Mouse (Mus musculus): Measurements from ENCODE around the gene Lpar1. TPM values are rescaled to one million over a fixed set of nuclear protein-coding genes. Genes with fewer than 3 reads are reported as not detected.

Lpar1 gene
- polyA plus RNA-seq, 1 experiment from 2014 or later, result 66.6 TPM

DNA sequence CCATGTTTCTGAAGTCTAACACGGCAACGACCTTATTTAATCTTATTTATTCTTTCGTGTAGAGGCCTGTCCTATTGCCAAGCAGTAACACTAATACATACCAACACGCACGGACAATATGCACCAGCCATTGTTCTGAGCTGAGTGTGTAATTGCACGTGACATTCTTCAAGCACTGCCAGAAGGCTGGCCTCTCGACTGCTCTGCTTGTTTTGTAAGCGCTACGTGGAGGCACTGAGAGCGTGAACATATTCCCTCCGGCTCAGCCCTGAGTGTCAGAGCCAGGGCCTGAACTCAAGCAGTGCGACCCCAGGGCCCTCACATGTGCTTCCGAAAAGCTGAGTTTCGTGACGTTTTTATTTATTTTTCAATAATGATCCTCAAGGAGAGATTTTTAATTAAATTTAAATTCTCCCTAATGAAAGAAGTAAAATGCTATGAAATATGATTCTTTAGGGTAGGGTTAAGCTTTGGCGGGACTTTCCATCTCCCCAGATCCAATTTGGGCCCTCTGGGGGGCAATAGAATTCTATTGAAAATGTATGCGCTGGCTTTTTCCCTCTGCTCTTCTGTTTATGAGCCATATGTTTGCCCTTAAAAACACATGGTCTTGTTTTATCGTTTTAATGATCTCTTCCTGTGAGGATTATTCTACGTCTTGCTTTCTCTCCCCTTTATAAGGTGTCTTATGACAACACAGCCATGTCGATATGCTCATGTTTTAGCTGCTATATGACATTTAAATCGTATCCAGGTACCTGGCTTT lies 52.5 kb downstream of the Lpar1 start:
- peaks cover 30% of the 10 kb centered on the region for H3K4me1 ChIP-seq
- no peaks in the 10 kb centered on the region for H3K27me3 ChIP-seq (replicated peaks)
- ATAC-seq (ENCODE audit: insufficient read depth, low FRiP score, low read depth), result no peak
- H3K9ac ChIP-seq, result no peak overlapping the region
- H3K36me3 ChIP-seq, result no peaks in the 10 kb centered on the region; the same call in 1 of the 2 replicates
- no peak overlapping the region for H3K4me3 ChIP-seq (replicated peaks)
- 76% methylated on average over 21 of the region's 21 CpGs for WGBS
- no peak overlapping the region for H3K4me2 ChIP-seq
- H3K27ac ChIP-seq, result peak overlapping the region; percentile 26; the same call in 1 of the 2 replicates
- H3K9me3 ChIP-seq, result no peaks in the 10 kb centered on the region

DNA sequence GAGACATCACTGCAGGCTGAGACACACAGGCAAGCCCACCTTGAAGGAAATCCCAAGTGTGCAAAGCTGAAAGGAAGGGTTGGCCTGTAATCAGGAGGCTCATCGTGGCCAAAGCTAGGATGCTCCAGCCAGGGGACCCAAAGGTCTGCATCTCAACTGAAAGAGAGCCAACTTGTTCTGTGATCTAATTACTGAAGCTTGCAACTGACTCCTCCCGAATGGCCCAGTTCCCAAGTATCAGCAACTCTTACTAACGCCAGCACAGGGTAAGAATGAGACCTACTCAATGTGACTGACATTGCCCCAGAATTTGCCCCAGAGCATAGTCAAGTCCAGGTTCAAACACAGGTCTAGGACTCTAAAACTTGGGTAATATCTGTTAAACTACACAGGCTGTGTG lies 53.9 kb downstream of the Lpar1 start:
- Histone ChIP-seq H3K27me3 (replicated peaks) (no peaks in the 10 kb centered on the region), H3K4me3 (replicated peaks) (no peak overlapping the region), H3K4me2 (no peak overlapping the region), H3K36me3 (no peaks in the 10 kb centered on the region; the same call in 1 of the 2 replicates), H3K27ac (peak overlapping the region; percentile 40), H3K4me1 (peaks cover 30% of the 10 kb centered on the region), H3K9ac (no peak overlapping the region), H3K9me3 (no peaks in the 10 kb centered on the region)
- WGBS, result 44% methylated on average over 3 of the region's 3 CpGs
- ATAC-seq (ENCODE audit: insufficient read depth, low FRiP score, low read depth), result no peak

DNA sequence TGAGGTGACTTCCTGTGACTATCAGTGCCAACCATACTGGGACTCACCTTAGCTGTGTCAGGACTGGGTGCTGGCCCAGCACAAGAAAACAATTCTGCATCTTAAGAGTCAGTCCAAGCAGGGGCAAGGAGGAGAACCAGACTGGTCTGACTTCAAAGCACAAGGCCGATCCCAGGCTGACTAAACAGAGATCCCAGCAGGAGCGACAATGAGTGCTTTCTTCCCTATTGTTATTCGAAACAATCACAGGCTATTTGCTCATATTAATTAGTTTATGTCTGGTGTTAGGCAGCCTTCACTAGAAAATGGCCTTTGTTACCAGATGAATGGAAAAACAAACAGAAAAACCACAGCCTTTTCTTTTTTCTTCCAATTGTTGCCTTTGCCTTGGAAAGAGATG lies 54.5 kb downstream of the Lpar1 start:
- no peaks in the 10 kb centered on the region for H3K36me3 ChIP-seq
- H3K9ac ChIP-seq, result no peak overlapping the region
- no peaks in the 10 kb centered on the region for H3K9me3 ChIP-seq
- H3K27ac ChIP-seq, result peak overlapping the region; percentile 40; the same call in 1 of the 2 replicates
- peaks cover 30% of the 10 kb centered on the region for H3K4me1 ChIP-seq
- ATAC-seq (ENCODE audit: insufficient read depth, low FRiP score, low read depth), result no peak
- H3K27me3 ChIP-seq (replicated peaks), result no peaks in the 10 kb centered on the region
- H3K4me2 ChIP-seq, result no peak overlapping the region
- 62% methylated on average over 3 of the region's 3 CpGs for WGBS
- H3K4me3 ChIP-seq (replicated peaks), result no peak overlapping the region

DNA sequence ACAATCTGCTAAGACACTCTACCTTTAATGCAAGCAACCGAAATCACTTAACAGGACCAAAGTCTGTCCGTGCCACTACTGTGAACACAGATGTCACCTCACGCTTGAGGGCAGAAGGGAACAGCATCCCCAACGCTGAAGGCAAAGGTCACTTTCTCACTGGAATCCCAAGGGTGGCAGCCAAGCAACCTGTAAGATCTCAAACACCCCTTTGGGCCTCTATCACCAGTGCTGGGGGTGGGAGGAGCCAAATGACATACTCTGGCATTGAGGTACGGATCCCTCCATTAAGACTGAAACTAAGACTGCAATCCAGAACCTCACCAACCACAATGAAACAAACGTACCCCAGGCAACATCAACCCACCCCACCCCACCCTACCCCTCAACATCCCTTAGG lies 55.0 kb downstream of the Lpar1 start:
- 52% methylated on average over 6 of the region's 6 CpGs for WGBS
- peak overlapping the region; percentile 57; the same call in 1 of the 2 replicates for H3K27ac ChIP-seq

DNA sequence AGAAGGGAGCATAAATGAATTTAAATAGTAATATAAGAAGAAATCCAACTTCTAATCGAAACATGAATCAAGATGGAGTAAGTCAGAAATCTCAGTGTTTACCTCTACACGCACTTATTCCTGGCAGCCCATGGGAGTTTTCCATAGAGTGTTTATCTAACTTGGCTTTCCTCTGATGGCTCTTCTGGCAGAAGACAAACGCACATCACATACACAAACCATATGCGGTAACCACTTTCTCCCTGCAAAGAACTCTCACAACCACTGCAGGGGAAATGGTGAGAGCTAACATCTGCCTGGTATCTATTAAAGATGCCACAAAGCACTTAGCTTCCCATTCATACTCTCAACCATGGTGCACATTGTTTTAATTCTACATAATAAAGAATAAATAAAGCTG lies 56.4 kb downstream of the Lpar1 start:
- Histone ChIP-seq H3K4me1 (peaks cover 30% of the 10 kb centered on the region), H3K36me3 (no peaks in the 10 kb centered on the region), H3K27ac (peak overlapping the region; percentile 78), H3K4me3 (replicated peaks) (no peak overlapping the region), H3K27me3 (replicated peaks) (no peaks in the 10 kb centered on the region), H3K4me2 (no peak overlapping the region), H3K9ac (no peak overlapping the region), H3K9me3 (no peaks in the 10 kb centered on the region)
- WGBS, result 43% methylated on average over 4 of the region's 4 CpGs
- ATAC-seq (ENCODE audit: insufficient read depth, low FRiP score, low read depth), result peak; percentile 67; the same call in 1 of the 2 replicates

More for the DNA sequence above, 55.0 kb downstream of the Lpar1 start:
- Histone ChIP-seq H3K9ac (no peak overlapping the region), H3K4me1 (peaks cover 30% of the 10 kb centered on the region), H3K4me2 (no peak overlapping the region), H3K9me3 (no peaks in the 10 kb centered on the region), H3K4me3 (replicated peaks) (no peak overlapping the region), H3K36me3 (no peaks in the 10 kb centered on the region), H3K27me3 (replicated peaks) (no peaks in the 10 kb centered on the region)
- ATAC-seq (ENCODE audit: insufficient read depth, low FRiP score, low read depth), result no peak

DNA sequence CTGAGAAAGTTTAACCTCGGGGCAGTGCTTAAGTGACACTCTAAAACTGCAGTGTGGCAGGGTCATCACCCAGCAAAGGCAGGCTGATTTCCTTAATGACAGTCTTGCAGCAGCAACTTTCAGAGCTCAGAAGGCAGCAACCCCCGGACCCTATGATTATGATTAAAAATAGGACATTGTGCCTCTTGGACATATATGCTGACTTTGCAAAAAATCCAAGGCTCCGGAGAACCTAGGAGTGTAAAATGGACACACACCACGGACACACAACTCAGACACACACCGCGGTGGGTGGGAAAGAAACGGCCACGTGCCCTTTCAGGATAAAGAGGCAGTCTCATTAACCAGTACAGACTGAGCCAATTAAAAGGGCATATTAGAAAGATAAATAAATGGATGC lies 57.0 kb downstream of the Lpar1 start:
- Histone ChIP-seq H3K4me3 (replicated peaks) (no peak overlapping the region), H3K27ac (peak overlapping the region; percentile 78), H3K36me3 (no peaks in the 10 kb centered on the region), H3K4me1 (peaks cover 32% of the 10 kb centered on the region), H3K9ac (no peak overlapping the region), H3K27me3 (replicated peaks) (no peaks in the 10 kb centered on the region), H3K4me2 (peak overlapping the region; percentile 37; the same call in 1 of the 2 replicates), H3K9me3 (no peaks in the 10 kb centered on the region)
- 40% methylated on average over 8 of the region's 8 CpGs for WGBS
- no peak for ATAC-seq (ENCODE audit: insufficient read depth, low FRiP score, low read depth)

DNA sequence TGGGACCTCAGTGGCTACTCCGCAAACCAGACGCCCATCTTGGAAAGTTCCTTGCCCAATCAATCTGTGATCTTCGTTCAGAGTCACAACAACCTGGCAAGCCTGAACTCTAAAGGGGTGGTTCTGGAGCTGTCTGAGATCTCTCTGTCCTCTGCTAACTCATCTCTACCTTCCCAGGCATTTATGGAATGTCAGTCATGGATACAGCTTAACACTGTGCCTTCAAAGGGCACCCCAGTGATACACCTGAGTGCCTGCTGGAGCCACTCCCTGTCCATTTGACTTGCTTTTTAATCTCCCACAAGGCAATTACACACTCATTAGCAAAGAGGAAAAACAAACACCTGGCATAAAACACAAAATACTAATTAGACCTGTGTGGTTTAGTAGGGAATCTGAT lies 62.0 kb downstream of the Lpar1 start:
- ATAC-seq (ENCODE audit: insufficient read depth, low FRiP score, low read depth), result no peak
- H3K9me3 ChIP-seq, result no peaks in the 10 kb centered on the region
- H3K4me1 ChIP-seq, result peaks cover 10% of the 10 kb centered on the region
- H3K4me3 ChIP-seq (replicated peaks), result no peak overlapping the region
- 0 out of 2 replicates have a peak, but pooled peaks cover under 1% of the 10 kb centered on the region for H3K36me3 ChIP-seq
- H3K27ac ChIP-seq, result peak overlapping the region; percentile 44; the same call in 1 of the 2 replicates
- no peaks in the 10 kb centered on the region for H3K27me3 ChIP-seq (replicated peaks)
- H3K4me2 ChIP-seq, result no peak overlapping the region; the same call in 1 of the 2 replicates
- H3K9ac ChIP-seq, result no peak overlapping the region
- 69% methylated on average over 3 of the region's 3 CpGs for WGBS

DNA sequence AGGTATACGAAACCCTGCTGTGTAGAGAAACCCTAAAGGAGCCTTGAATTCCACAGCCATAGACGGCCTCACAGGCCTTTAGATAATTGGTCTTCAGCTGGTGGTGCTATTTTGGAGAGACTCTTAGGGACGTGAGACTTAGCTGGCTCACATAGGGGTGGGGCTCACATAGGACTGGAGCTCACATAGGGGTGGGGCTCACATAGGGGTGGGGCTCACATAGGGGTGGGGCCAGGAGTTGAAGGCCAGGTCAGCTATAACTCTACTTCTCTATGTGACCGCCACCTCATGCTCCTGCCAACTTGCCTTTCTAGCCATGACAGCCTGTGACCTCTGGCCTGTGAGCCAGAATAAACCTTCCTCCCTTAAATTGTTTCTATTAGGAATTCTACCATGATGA lies 63.3 kb downstream of the Lpar1 start:
- Histone ChIP-seq H3K27ac (no peak overlapping the region), H3K4me3 (replicated peaks) (no peak overlapping the region), H3K4me1 (peaks cover 6% of the 10 kb centered on the region; the same call in 1 of the 2 replicates), H3K9ac (no peak overlapping the region), H3K9me3 (no peaks in the 10 kb centered on the region), H3K36me3 (peaks cover 10% of the 10 kb centered on the region; the same call in 1 of the 2 replicates), H3K4me2 (no peak overlapping the region), H3K27me3 (replicated peaks) (no peaks in the 10 kb centered on the region)
- WGBS, result 74% methylated on average over 4 of the region's 4 CpGs
- no peak for ATAC-seq (ENCODE audit: insufficient read depth, low FRiP score, low read depth)

DNA sequence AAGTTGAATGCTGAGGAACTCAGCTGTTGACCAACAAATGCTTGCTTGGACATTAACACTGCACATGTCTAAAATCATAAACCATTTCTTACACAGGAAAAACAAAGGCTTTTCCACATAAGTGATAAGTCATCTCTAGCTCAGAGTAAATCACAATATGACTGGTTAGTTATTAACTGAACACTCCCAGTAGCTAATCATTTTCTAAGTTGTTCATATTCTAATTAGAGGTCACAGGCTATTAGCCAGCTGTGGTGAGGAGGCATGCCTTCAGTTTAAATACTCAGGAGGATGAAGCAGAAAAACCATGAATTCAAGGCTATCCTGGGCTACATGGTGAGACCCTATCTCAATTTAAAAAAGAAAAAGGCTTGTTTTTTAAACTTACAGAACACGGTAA lies 75.1 kb downstream of the Lpar1 start:
- H3K27me3 ChIP-seq (replicated peaks), result no peaks in the 10 kb centered on the region
- H3K4me1 ChIP-seq, result no peaks in the 10 kb centered on the region
- no peak overlapping the region for H3K9ac ChIP-seq
- WGBS, result 98% methylated on average over 1 of the region's 1 CpGs
- H3K9me3 ChIP-seq, result no peaks in the 10 kb centered on the region
- no peak overlapping the region for H3K27ac ChIP-seq
- ATAC-seq (ENCODE audit: insufficient read depth, low FRiP score, low read depth), result no peak
- H3K4me3 ChIP-seq (replicated peaks), result no peak overlapping the region
- no peak overlapping the region for H3K4me2 ChIP-seq
- peaks cover 12% of the 10 kb centered on the region; the same call in 1 of the 2 replicates for H3K36me3 ChIP-seq

DNA sequence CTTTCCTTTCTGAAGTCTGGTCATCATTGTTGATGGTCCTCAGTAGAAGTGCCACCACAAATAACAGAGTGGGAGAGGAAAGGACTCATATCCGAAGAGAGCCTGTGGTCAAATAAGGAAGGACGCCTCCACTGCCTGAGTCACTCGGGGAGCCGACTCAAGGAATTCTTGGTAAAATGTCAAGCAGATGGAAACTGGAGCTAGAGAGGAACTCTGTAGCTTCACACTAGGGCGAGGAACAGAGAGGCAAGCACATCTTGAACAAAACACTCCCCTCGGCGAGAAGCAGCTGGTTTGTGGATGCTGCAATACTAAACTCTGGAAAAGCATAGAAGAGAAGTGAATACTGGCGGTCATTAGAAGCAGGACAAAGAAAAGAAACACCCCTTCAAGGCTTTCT lies 76.0 kb downstream of the Lpar1 start:
- no peak for ATAC-seq (ENCODE audit: insufficient read depth, low FRiP score, low read depth)
- 90% methylated on average over 8 of the region's 8 CpGs for WGBS
- Histone ChIP-seq H3K27ac (no peak overlapping the region), H3K9me3 (no peaks in the 10 kb centered on the region), H3K4me3 (replicated peaks) (no peak overlapping the region), H3K4me1 (no peaks in the 10 kb centered on the region), H3K4me2 (no peak overlapping the region), H3K27me3 (replicated peaks) (no peaks in the 10 kb centered on the region), H3K36me3 (peaks cover 5% of the 10 kb centered on the region; the same call in 1 of the 2 replicates), H3K9ac (no peak overlapping the region)

DNA sequence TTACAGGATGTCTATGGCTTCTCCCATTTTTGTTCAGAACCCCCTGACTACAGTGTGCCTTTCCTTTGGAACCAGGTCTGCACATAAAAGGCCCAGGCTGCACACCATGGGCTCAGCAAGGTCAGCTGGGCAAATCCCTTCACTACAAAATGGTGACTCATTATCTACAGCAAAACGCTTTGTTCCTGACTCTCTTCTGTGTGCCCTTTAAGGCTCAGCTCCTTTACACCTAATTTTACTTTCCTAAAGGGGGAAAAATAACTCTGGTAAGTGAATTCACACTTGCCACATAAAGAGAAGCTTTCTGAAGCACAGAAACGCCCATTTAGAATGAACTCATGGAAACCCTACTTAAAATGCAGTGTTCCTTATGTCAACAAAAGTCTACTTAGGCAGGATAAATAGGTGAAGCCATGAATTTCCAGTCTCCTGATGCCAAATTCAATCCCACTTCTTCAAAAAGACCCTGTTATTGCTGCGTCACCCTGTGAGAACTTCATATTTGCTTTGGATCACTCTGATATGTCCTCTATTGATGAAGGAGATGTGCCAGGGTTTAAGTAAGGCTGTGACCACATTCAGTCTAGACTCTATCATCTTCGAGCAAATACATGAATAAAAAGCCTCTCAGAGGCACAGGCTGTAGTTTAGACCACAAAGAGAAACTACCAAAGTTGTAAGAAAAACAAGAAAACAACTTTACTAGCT lies 82.3 kb downstream of the Lpar1 start:
- H3K27me3 ChIP-seq (replicated peaks), result no peaks in the 10 kb centered on the region
- ATAC-seq (ENCODE audit: insufficient read depth, low FRiP score, low read depth), result no peak
- no peak overlapping the region for H3K4me3 ChIP-seq (replicated peaks)
- H3K9ac ChIP-seq, result no peak overlapping the region
- no peak overlapping the region for H3K4me2 ChIP-seq
- 58% methylated on average over 4 of the region's 4 CpGs for WGBS
- H3K36me3 ChIP-seq, result no peaks in the 10 kb centered on the region
- H3K27ac ChIP-seq, result no peak overlapping the region
- H3K4me1 ChIP-seq, result no peaks in the 10 kb centered on the region
- no peaks in the 10 kb centered on the region for H3K9me3 ChIP-seq
